In genomic region chr19:44474158-44474557, GRCm38 (mm10) we compare ENCODE assay signal across 9 mouse cellular contexts. TPM values are rescaled to one million over a fixed set of nuclear protein-coding genes. Genes with fewer than 3 reads are reported as not detected.
DNase-seq lines count a peak whose midpoint lies in the region; ATAC-seq and TF ChIP-seq lines count a peak whose summit lies in the region.
"Had no signal": no experiment of that assay in that cellular context is flagged by ENCODE, and none has a peak within 500 bp of the region (broad histone marks: within the 10 kb centered on the region; RNA-seq: fewer than 3 reads in every experiment).

No protein-coding gene starts in this region.

- peak; percentile 29 for ATAC-seq in CD4-positive, CD25-positive, alpha-beta regulatory T cell, adult 4 months
- peak; percentile 21; the same call in 1 of the 2 replicates for ATAC-seq in lung, embryonic 14.5 days (ENCODE audit: insufficient read depth)

- peak; percentile 61 for DNase-seq in T-cell, adult 2 months (ENCODE audit: low spot score)
- DNase-seq in cerebellum, postnatal 14 days, result peak; percentile 77 to 91
- DNase-seq in gastrocnemius, postnatal 36 days, result peak; percentile 82 to 83
- peak; percentile 32 to 81 for DNase-seq in layer of hippocampus, adult 18-20 months (ENCODE audit: low spot score in 2 of 2)
- peak; percentile 90 for DNase-seq in lung, embryonic 14.5 days
- peak; percentile 53 to 78 for DNase-seq in right cerebral cortex, postnatal 10 days (ENCODE audit: low spot score in 2 of 2)
- peak; percentile 82 for DNase-seq in urinary bladder, postnatal 14 days (ENCODE audit: low spot score)

- no peaks in the 10 kb centered on the region for H3K4me1 ChIP-seq in lung, embryonic 14.5 days (ENCODE audit: insufficient read depth)

- no peak overlapping the region for H3K27ac ChIP-seq in lung, embryonic 14.5 days (ENCODE audit: low read depth)
- H3K27ac ChIP-seq: macrophage had no signal

- no peak overlapping the region for H3K4me3 ChIP-seq in lung, embryonic 14.5 days (ENCODE audit: low read depth, low read length)

- 4% methylated on average over 10 of the region's 10 CpGs for WGBS in lung, embryonic 14.5 days

- TF ChIP-seq CTCF in lung, embryonic 14.5 days (IDR thresholded peaks at IDR 0.05; ENCODE audit: low read depth), result peak; percentile 98

- intact Hi-C loops in gastrocnemius, postnatal 36 days (cut with DNase I), result loop anchor here (2.0 kb wide), 1 partner anchor 103 kb away; no protein-coding TSS in a partner anchor

- no peaks in the 10 kb centered on the region for H3K9me3 ChIP-seq in lung, embryonic 14.5 days (ENCODE audit: low read depth, low read length)

- H3K36me3 ChIP-seq in lung, embryonic 14.5 days (ENCODE audit: insufficient read depth), result no peaks in the 10 kb centered on the region

- no peak overlapping the region for H3K9ac ChIP-seq in lung, embryonic 14.5 days

- no peaks in the 10 kb centered on the region for H3K27me3 ChIP-seq in lung, embryonic 14.5 days (ENCODE audit: insufficient read depth, low read length)

- no peak overlapping the region for H3K4me2 ChIP-seq in lung, embryonic 14.5 days

RNA-seq across cellular contexts. Expression of gene Wnt8b, which starts 19.1 kb away (rescaled TPM):
- polyA plus RNA-seq in CD4-positive, CD25-positive, alpha-beta regulatory T cell, adult 4 months (2017; shearing (Covaris generic)), result not detected
- not detected for total RNA-seq in gastrocnemius, postnatal 36 days (2021)
- not detected for total RNA-seq in layer of hippocampus, adult 18-20 months (2021)
- polyA plus RNA-seq in lung, embryonic 14.5 days (2014; fragmentation: Nextera tagmentation; extraction: Ambion mirVana), result not detected in 2 replicates
- polyA plus RNA-seq: macrophage had no signal
